Mouse (Mus musculus): ENCODE results near the gene Zfp346. TPM values are rescaled to one million over a fixed set of nuclear protein-coding genes. Genes with fewer than 3 reads are reported as not detected.
A peak's percentile ranks its signal among the peaks of the same experiment; 100 is the strongest.

Gene Zfp346
- total RNA-seq, 2 experiments from 2014 or later: 40.7 to 42.8 TPM

DNA sequence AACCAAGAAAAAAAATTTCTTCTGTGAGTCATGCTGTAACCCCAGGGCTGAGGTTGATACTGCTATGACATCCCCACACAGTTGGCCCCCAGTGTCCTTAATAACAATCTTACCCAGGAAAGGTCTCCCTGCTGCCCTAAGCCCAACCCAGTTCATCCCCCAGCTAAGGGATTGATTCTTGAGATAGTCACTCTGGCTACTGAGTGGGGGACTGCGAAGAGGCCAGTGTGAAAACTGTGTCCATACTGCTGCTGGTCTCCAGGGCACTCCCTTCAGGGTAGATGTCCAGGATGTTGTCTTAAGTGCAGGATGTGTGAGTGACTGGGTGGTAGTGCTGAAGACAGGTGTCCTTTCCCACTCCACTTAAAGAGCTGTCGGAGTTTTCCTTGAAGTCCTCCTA lies 28.3 kb downstream of the Zfp346 start, which contains the start of gene Gm17617:
TSS of gene Gm17617 (minus strand) at position 101 of the 400 bp plus-strand sequence.
- intact Hi-C loops (cut with DNase I): no loop called here

DNA sequence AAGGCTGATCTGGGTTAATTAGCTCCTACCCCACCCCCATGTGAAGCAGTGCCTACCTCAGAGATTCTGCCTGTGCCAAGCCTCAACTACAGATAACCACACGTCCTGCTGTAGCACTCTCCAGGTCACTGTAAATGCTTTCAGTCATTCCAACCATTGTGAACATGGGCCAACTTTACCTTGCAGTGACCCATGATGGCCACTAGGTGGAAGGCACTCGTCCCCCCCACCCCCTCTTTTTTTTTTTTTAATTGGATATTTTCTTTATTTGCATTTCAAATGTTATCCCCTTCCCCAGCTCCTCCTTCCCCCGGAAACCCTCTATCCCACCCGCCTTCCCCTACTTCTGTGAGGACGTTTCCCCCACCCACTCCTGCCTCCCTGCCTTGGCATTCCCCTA lies 30.3 kb downstream of the Zfp346 start:
- DNase-seq (ENCODE audit: low spot score in 2 of 2): no peak
- intact Hi-C loops (cut with DNase I): loop anchor here (5.0 kb wide), 1 partner anchor 42 kb away; no protein-coding TSS in a partner anchor

More for the DNA sequence above, 28.3 kb downstream of the Zfp346 start, which contains the start of gene Gm17617:
- DNase-seq (ENCODE audit: low spot score in 2 of 2): no peak

DNA sequence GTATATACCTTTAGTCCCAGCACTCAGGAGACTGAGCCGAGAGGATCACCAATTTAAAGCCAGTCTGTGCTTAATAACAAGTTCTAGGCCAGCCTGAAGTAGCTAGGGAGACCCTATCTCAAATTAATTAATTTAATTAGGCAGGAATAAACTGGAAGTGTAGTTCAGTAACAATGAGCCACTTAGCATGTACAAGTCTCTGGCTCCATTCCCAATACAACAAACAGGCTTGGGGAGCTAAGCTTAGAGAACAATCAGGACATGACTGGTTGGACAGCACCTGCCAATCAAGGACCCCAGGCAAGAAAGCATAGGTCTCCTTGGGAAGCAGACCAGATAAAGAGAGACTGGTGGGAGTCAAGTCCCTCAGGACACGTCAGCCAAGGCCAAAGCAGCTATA lies 35.2 kb downstream of the Zfp346 start:
- DNase-seq (ENCODE audit: low spot score in 2 of 2): no peak
- intact Hi-C loops (cut with DNase I): no loop called here

DNA sequence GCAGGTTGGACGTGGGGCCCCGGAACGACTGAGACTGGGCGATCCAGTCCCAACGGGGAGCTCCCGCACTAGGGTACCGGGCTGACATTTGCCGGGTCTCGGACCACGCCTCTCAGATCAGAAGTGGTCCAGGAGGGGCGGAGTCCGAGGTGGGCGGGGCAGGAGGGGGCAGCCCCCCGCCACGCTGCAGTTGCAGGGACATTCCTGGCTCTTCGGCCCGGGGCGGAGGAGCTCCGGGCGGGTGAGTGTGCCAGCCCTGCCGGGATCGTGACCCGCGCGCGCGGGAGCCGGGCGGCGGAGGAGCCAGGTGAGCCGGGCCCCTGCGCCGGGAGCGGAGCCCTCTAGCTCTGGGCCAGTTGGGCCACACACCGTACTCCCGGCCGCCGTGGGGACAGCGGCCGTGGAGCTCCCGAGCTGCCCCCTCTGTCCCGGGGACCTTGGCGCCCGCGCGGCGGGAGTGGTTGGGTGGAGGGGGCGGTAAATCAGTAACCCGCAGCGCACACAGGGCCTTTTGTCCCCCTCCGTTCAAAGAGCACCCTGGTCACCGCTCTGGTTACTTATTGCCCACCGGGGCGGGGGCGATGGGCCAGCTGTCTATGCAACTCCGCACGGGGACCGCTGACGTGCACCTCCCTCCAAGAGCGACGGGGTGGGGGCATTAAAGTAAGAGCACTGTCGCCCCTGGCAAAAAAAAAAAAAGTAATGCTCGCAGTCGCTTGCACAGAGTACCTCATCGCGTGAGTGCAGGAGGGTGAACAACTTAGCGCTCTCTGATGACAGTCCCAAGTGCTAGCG lies 47.7 kb downstream of the Zfp346 start, which contains the start of gene Fgfr4:
TSS of gene Fgfr4 (plus strand) at position 20 of the 795 bp plus-strand sequence.
- intact Hi-C loops (cut with DNase I): no loop called here
- no peak for DNase-seq (ENCODE audit: low spot score in 2 of 2)

DNA sequence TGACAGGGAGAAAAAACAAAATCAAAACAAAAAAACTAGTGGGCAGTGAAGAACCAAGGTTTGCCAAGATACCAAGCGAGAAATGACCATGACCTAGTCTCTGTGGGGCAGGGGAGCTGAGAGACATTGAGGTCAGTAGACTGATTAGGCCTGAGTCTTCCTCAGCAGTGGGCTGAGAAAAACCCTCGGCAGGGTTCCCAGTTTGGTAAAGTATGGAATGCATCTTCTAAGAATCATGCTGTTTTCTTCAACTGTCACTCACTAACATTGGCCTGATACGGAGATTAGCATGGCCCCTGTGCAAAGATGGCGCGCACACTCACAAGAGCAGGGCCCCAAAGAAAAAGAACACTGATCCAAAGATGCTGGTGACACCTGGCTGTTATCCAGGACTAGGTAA lies 48.8 kb downstream of the Zfp346 start:
- intact Hi-C loops (cut with DNase I): no loop called here

GRCm38 (mm10) chr13:55162365-55162764 lies 57.3 kb downstream of the Zfp346 start:
- no peak for DNase-seq (ENCODE audit: low spot score in 2 of 2)
- intact Hi-C loops (cut with DNase I): no loop called here

More for the DNA sequence above, 48.8 kb downstream of the Zfp346 start:
- no peak for DNase-seq (ENCODE audit: low spot score in 2 of 2)

DNA sequence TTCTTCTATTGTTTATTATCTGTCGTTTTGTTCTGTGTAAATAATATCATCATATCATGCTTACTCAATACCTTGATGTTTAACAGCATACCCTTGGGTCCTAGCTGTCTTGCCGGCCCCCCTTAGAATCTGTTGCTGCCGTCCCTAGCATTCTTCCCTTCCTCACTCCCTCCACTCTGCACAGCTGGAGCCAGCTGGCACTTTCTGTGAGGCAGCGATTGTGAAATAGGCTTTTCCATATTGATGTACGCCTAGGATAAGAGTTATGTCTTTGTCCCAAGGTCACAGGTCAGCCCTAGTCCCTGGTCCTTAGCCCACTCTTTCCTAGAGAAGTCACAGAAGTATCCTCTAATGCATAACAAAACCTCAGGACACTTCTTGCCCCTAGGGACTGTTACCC lies 58.4 kb downstream of the Zfp346 start:
- DNase-seq (ENCODE audit: low spot score in 2 of 2): no peak
- intact Hi-C loops (cut with DNase I): no loop called here

- DNase-seq (ENCODE audit: low spot score in 2 of 2): no peak
- intact Hi-C loops (cut with DNase I): no loop called here
Measured at GRCm38 (mm10) chr13:55165831-55166339, 60.8 kb downstream of the Zfp346 start.

GRCm38 (mm10) chr13:55166806-55167725 lies 62.0 kb downstream of the Zfp346 start:
- intact Hi-C loops (cut with DNase I): no loop called here
- DNase-seq (ENCODE audit: low spot score in 2 of 2): no peak

GRCm38 (mm10) chr13:55167798-55168197 lies 62.7 kb downstream of the Zfp346 start:
- intact Hi-C loops (cut with DNase I): no loop called here
- no peak for DNase-seq (ENCODE audit: low spot score in 2 of 2)

- no peak for DNase-seq (ENCODE audit: low spot score in 2 of 2)
- intact Hi-C loops (cut with DNase I): no loop called here
Measured at GRCm38 (mm10) chr13:55168255-55168654, 63.1 kb downstream of the Zfp346 start.

DNA sequence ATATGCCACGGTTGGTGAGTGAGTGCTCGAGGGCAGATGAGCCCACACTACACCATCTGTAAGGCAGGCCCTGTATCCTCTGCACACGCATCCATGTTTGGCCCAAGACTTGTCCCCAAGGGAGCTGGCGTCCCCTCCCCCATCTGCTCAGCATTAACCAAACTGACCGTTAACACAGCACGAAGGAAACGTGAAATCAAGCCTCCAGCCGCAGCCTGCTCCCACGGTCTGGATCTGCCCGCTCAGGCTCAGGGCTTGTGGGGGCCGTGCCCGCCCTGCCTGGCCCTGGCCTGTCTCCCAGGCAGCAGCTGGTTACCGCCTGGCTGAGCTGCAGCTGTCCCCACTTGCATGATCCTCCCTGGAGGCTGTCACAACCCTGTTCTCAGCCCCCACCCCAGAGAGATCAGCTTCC lies 63.9 kb downstream of the Zfp346 start:
- intact Hi-C loops (cut with DNase I): no loop called here
- peak; percentile 37 to 48 for DNase-seq (ENCODE audit: low spot score in 2 of 2)

DNA sequence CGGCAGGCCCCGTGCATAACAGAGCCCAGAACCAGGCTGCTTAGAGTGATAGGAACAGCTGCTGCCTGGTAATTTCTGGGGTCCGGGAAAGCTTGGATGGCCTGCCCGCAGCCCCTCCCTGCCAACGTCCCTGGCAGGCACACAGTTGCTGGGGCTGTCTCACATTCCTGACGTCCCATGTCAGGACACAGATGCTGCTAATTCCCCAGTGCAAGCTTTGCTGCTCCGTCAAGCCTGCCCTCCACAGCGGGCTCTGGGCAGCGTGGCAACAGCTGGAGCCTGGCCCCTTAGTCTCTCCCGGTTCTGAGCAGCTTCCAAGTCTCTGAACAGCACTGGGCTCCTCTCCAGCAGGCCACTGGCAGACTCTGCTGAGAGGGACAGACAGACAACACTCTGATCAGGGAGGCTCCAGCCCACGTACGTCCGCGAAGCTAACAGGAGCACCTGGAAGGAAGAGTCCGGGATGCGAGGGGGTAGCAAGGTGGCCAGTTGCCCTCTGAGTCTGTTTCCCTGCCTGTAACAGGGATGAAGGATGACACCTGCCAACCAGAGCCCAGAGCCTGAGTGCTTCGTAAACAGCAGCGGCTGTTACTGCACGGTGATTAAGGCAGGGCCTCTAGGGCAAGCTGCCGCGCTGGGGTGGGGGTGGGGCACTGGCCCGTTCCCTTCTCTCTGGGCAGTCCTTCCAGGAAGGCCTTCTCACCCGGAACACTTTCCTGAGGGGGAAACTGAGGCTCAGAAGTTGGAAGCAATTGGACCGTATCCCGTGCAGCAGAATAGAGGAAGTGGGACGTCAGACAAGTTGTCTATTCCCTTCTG lies 66.6 kb downstream of the Zfp346 start:
- intact Hi-C loops (cut with DNase I): loop anchor here (5.0 kb wide), 1 partner anchor 64 kb away; the partner anchor contains the start of gene Zfp346
- peak; percentile 45 to 69 for DNase-seq (ENCODE audit: low spot score in 2 of 2)

DNA sequence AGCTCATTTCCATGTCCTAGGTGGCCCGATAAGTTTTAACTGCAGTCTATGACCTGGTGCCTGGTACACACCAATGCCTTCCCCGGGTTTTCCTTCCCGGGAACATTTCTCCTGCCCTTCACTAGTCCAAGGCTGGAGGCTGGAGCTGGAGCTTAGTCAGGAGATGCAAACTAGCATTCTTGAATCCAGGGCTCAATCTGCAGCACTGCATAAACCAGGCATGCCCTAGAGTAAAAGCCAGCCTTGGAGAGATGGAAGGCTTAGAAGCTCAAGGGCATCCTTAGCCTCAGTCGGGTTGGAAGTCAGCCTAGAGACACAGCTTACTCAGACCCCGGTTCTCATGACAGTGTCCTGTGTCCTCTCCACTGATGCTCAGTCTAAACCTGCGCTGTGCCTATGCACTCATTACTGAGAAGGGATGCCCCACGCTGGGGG lies 67.2 kb downstream of the Zfp346 start:
- intact Hi-C loops (cut with DNase I): loop anchor here (5.0 kb wide), 1 partner anchor 65 kb away; the partner anchor contains the start of gene Zfp346
- DNase-seq (ENCODE audit: low spot score in 2 of 2): no peak

DNA sequence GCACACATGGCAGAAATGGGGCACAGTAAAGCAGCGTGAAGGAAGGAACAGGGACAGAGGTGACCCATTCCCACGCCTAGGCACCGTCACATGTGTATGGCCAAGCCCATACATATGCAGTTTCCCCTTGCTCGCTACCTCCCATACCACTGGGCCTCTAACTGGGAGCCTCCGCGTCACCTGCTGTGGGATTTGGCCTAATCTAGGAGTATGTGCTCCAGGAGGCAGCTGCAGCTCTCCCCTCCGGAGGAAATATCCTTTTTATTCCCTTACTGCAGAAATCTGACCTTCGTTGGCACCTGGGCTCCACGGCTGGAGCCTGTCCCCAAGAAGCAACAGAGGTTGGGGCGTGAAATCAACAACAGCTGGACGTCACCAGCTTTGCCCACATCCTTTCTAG lies 69.2 kb downstream of the Zfp346 start:
- no peak for DNase-seq (ENCODE audit: low spot score in 2 of 2)
- intact Hi-C loops (cut with DNase I): loop anchor here (5.0 kb wide), 1 partner anchor 67 kb away; the partner anchor contains the start of gene Zfp346

DNA sequence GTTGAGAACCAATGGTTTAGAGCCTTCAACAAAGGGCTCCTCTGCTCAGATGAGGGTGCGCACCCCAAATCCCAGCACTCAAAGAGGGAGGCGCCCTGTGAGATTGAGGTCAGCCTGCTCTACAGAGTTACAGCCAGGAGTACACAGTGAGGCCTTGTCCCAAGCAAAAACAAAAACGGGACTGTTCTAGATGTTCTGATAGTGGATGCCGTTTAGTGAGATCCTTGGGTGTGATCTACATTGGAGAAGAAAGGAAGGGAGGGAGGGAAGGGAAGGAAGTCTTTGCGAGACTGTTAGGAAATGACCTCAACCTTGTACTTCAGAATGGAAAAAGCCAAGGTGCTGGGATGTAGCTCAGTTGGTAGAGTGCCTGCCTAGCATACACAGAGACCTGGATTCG lies 71.2 kb downstream of the Zfp346 start:
- no peak for DNase-seq (ENCODE audit: low spot score in 2 of 2)
- intact Hi-C loops (cut with DNase I): loop anchor here (5.0 kb wide), 1 partner anchor 39 kb away; no protein-coding TSS in a partner anchor

DNA sequence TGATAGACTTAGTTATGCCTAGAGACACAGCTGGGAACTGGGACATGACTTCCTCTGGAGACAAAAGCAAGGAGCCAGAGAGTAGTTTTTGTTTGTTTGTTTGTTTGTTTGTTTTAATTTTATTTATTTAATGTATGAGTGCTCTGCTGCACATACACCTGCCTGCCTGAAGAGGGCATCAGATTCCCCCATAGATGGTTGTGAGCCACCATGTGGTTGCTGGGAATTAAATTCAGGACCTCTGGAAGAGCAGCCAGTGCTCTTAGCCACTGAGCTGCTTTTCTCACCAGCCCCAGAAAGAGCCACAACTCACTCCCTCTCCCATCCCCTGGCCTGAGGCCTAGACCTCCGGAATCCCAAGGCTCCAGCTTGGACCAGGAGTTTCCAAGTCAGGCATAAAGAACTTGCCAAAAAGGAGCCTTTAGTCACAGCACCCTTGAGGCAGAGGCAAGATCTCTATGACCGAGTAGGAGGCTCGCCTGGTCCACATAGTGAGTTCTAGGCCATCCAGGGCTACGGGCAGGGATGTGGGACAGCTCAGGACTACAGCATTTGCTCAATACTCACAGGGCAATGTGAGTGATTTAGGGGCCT lies 72.9 kb downstream of the Zfp346 start:
- intact Hi-C loops (cut with DNase I): loop anchor here (2.0 to 5.0 kb wide), 2 partner anchors 41 to 379 kb away; no protein-coding TSS in a partner anchor

DNA sequence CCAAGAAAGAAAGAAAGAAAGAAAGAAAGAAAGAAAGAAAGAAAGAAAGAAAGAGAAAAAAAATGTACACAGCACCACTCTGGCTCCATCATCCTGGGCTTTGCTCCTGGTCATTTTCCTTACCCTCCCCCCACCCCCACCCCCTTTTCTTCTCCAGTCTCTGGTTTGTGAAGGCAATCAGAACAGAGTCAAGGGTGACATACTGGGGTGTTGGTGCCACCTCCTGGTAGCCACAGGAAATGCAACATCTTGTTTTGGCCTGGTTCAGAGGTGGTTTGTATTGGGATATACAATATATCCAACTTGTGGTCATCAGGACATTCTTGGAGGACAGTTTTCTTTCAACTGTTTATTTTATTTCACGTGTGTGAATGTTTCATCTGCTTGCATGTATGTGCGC lies 73.4 kb downstream of the Zfp346 start:
- peak; percentile 71 to 79 for DNase-seq (ENCODE audit: low spot score in 2 of 2)
- intact Hi-C loops (cut with DNase I): loop anchor here (2.0 to 5.0 kb wide), 2 partner anchors 41 to 380 kb away; no protein-coding TSS in a partner anchor

More for the DNA sequence above, 72.9 kb downstream of the Zfp346 start:
- DNase-seq (ENCODE audit: low spot score in 2 of 2): no peak
